Comparison of ENCODE assay signal across 27 mouse cellular contexts in genomic region chr1:32568901-32569300, GRCm38 (mm10). TPM values are rescaled to one million over a fixed set of nuclear protein-coding genes. Genes with fewer than 3 reads are reported as not detected.
"Had no signal": no experiment of that assay in that cellular context is flagged by ENCODE, and none has a peak within 500 bp of the region (broad histone marks: within the 10 kb centered on the region; RNA-seq: fewer than 3 reads in every experiment).

No protein-coding gene starts in this region.

- H3K27ac ChIP-seq: limb, embryonic 12.5 days; limb, embryonic 15.5 days; liver, embryonic 14.5 days; macrophage; midbrain, embryonic 13.5 days; neural tube, embryonic 12.5 days; stomach, embryonic 15.5 days had no signal

- H3K9me3 ChIP-seq: limb, embryonic 12.5 days; limb, embryonic 15.5 days; midbrain, embryonic 13.5 days; neural tube, embryonic 12.5 days; stomach, embryonic 15.5 days had no signal

- ATAC-seq: liver, postnatal 0 days; lung, postnatal 0 days; midbrain, embryonic 13.5 days had no signal

- H3K4me1 ChIP-seq: limb, embryonic 12.5 days; limb, embryonic 15.5 days; midbrain, embryonic 13.5 days; neural tube, embryonic 12.5 days; stomach, embryonic 15.5 days had no signal

- H3K36me3 ChIP-seq: limb, embryonic 12.5 days; limb, embryonic 15.5 days; midbrain, embryonic 13.5 days; neural tube, embryonic 12.5 days; stomach, embryonic 15.5 days had no signal

- H3K27me3 ChIP-seq: limb, embryonic 12.5 days; limb, embryonic 15.5 days; midbrain, embryonic 13.5 days; neural tube, embryonic 12.5 days; stomach, embryonic 15.5 days had no signal

- DNase-seq: kidney, adult 9 months; kidney, postnatal 14 days; kidney, postnatal 4 days; left cerebral cortex, postnatal 4 days; liver, postnatal 0 days; lung, embryonic 14.5 days; retina, postnatal 1 day; right cerebral cortex, postnatal 25 days; spleen, adult 18-20 months; thymus, postnatal 25 days had no signal

- H3K4me3 ChIP-seq: limb, embryonic 12.5 days; limb, embryonic 15.5 days; midbrain, embryonic 13.5 days; neural tube, embryonic 12.5 days; stomach, embryonic 15.5 days had no signal

- H3K9ac ChIP-seq: limb, embryonic 12.5 days; limb, embryonic 15.5 days; liver, embryonic 14.5 days; liver, postnatal 0 days; lung, embryonic 14.5 days; midbrain, embryonic 13.5 days; neural tube, embryonic 12.5 days; stomach, embryonic 15.5 days had no signal

- H3K4me2 ChIP-seq: limb, embryonic 12.5 days; limb, embryonic 15.5 days; liver, embryonic 11.5 days; lung, embryonic 14.5 days; midbrain, embryonic 13.5 days; neural tube, embryonic 12.5 days; stomach, embryonic 15.5 days had no signal

RNA-seq across cellular contexts. Expression of gene Gm5415, which starts 21.8 kb away (rescaled TPM):
- total RNA-seq: layer of hippocampus, adult 18-20 months; layer of hippocampus, postnatal 14 days; left cerebral cortex, adult 8-10 months; left cerebral cortex, postnatal 14 days; left cerebral cortex, postnatal 4 days; megakaryocyte, adult 5-6 weeks; midbrain, postnatal 0 days had no signal
- polyA plus RNA-seq: kidney, embryonic 16.5 days; liver, embryonic 11.5 days; liver, embryonic 14.5 days; liver, postnatal 0 days; lung, embryonic 14.5 days; lung, postnatal 0 days; macrophage; thymus, postnatal 0 days had no signal
